Mouse (Mus musculus) embryonic facial prominence, embryonic 15.5 days (tissue): ENCODE results near the gene Cass4. TPM values are rescaled to one million over a fixed set of nuclear protein-coding genes. Genes with fewer than 3 reads are reported as not detected.

Experiments
- polyA plus RNA-seq: library from polyadenylated mRNA; unstranded; fragments of >200 nt; fragmentation: Nextera tagmentation; extraction: Ambion mirVana; gene quantifications from 2 replicates; pipeline ENCODE4 v1.2.1, GENCODE M21; 2015

Cass4 gene
- polyA plus RNA-seq, 1 experiment from 2014 or later, result 1.1 TPM

Other genes starting within 250 kb of the Cass4 start
- gene Mc3r, start 145.3 kb upstream of the Cass4 start, polyA plus RNA-seq, result 0.30 TPM in 1 of 2 replicates, not detected in the other
- gene Fam210b, start 48.2 kb upstream of the Cass4 start, polyA plus RNA-seq, result 19.0 and 21.3 TPM in 2 replicates
- gene Aurka, start 23.3 kb upstream of the Cass4 start, polyA plus RNA-seq, result 76.0 and 84.8 TPM in 2 replicates
- gene Cstf1, start 23.1 kb upstream of the Cass4 start, polyA plus RNA-seq, result 31.7 and 38.0 TPM in 2 replicates
- gene Rtf2, start 46.8 kb downstream of the Cass4 start, polyA plus RNA-seq, result 75.8 and 79.2 TPM in 2 replicates
- 1.9 and 2.1 TPM in 2 replicates for gene Gcnt7, start 64.8 kb downstream of the Cass4 start, polyA plus RNA-seq
- gene Fam209, start 78.7 kb downstream of the Cass4 start, polyA plus RNA-seq, result 0.25 TPM in 1 of 2 replicates, not detected in the other
- 25.9 and 27.1 TPM in 2 replicates for gene Tfap2c, start 155.8 kb downstream of the Cass4 start, polyA plus RNA-seq